Mouse (Mus musculus) G1E (cell line): ENCODE data around the gene Noct.

ENCODE experiments used
- CTCF ChIP-seq: IDR thresholded peaks from 2 replicates; pipeline ENCODE4 v1.5.1; 2012; ENCODE audit warnings: low read depth, low read length, inconsistent platforms, mixed read lengths
- GATA1 ChIP-seq: IDR thresholded peaks from 2 replicates; pipeline ENCODE4 v1.6.1; 2012; ENCODE audit warnings: borderline replicate concordance, low read length, inconsistent platforms, mixed read lengths
- POLR2AphosphoS5 ChIP-seq: IDR thresholded peaks from 2 replicates; pipeline ENCODE4 v1.6.1; 2012; ENCODE audit warnings: low read depth, low read length, inconsistent platforms; ENCODE audit not compliant: insufficient replicate concordance
- TAL1 ChIP-seq: conservative IDR thresholded peaks from 2 replicates; pipeline ENCODE4 v1.6.1; 2012; ENCODE audit warnings: low read depth, low read length, inconsistent platforms, mixed read lengths

GRCm38 (mm10) chr3:51225226-51225750 is 1.0 kb downstream of the Noct start:
- TF ChIP-seq POLR2AphosphoS5: no peak
- TF ChIP-seq CTCF: no peak
- no peak for TF ChIP-seq TAL1
- no peak for TF ChIP-seq GATA1
